Mouse (Mus musculus): ENCODE measurements at regions not wholly inside any gene's neighbourhood (a gene's known extent, or its start where the extent isn't known, plus 50 kb on each side); places are given as distances from the start of the nearest gene placed in this dataset.

DNA sequence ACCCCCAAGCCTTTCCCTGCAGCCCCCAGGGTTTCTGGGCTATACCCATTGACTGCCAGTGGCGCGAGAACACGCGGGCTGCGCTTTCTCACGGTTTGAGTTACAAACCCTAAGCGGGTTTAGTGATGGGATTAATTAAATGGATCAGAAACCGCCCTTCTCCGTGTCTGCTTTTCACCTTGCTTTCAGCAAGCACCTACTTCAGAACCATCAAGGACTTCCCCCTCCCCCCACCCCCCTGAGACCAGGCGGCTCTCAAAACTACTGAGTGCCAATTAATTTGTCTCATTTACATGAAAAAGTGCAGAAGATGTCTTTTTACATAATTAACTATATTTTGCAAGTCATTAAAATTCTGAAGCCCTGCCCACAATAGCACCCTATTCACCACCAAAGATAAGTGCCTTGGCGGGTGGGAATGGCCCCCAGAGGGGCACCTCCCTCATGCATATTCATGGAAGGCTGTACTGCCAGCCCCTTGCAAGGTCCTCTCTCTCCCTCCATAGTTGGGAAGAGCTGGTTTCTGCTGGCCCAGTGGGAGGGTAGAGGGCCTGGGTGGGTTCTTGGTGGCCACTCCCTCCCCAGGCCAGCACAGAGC, 89.1 kb upstream of the Otos start:
- Histone ChIP-seq H3K36me3 (ENCODE audit: control insufficient read depth, insufficient read depth, low read length) (no peaks in the 10 kb centered on the region), H3K9me3 (ENCODE audit: control insufficient read depth, low read length) (no peaks in the 10 kb centered on the region), H3K27ac (ENCODE audit: low read depth, low read length) (no peak overlapping the region), H3K4me3 (ENCODE audit: low read depth, low read length) (no peak overlapping the region), H3K4me2 (ENCODE audit: low read depth, low read length) (no peak overlapping the region), H3K4me1 (ENCODE audit: control insufficient read depth, insufficient read depth, low read length) (peaks cover 8% of the 10 kb centered on the region; the same call in 1 of the 2 replicates), H3K9ac (replicated peaks; ENCODE audit: low read depth, low read length) (no peak overlapping the region), H3K27me3 (ENCODE audit: control insufficient read depth, insufficient read depth, low read length) (no peaks in the 10 kb centered on the region)
- 29% methylated on average over 11 of the region's 11 CpGs for WGBS
- peak; percentile 38; the same call in 1 of the 2 replicates for ATAC-seq (ENCODE audit: low read depth)

DNA sequence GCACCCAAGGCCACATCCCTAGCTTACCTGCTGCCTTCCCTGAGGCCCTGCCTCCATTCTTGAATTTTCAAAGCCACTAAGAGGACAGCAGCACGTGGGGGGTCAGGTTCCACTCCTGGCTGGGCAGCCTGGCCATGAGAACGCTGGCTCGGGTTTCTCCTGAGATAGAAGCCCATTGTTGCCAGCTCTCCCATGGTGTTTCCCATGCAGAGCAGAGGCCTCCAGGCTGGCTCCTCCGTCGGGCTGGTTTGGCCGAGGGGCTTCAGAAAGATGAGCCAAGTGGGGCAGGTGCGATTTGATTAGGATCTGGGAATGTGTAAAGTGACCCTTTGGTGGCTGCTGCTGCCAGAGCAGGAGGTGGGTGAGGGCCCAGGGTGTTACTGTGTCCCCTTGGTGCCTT, 87.8 kb upstream of the Otos start:
- Histone ChIP-seq H3K36me3 (ENCODE audit: control insufficient read depth, insufficient read depth, low read length) (no peaks in the 10 kb centered on the region), H3K9ac (replicated peaks; ENCODE audit: low read depth, low read length) (no peak overlapping the region), H3K4me3 (ENCODE audit: low read depth, low read length) (no peak overlapping the region), H3K4me1 (ENCODE audit: control insufficient read depth, insufficient read depth, low read length) (peaks cover 8% of the 10 kb centered on the region; the same call in 1 of the 2 replicates), H3K27me3 (ENCODE audit: control insufficient read depth, insufficient read depth, low read length) (no peaks in the 10 kb centered on the region), H3K27ac (ENCODE audit: low read depth, low read length) (no peak overlapping the region), H3K4me2 (ENCODE audit: low read depth, low read length) (no peak overlapping the region), H3K9me3 (ENCODE audit: control insufficient read depth, low read length) (no peaks in the 10 kb centered on the region)
- ATAC-seq (ENCODE audit: low read depth) = no peak
- 56% methylated on average over 7 of the region's 7 CpGs for WGBS

DNA sequence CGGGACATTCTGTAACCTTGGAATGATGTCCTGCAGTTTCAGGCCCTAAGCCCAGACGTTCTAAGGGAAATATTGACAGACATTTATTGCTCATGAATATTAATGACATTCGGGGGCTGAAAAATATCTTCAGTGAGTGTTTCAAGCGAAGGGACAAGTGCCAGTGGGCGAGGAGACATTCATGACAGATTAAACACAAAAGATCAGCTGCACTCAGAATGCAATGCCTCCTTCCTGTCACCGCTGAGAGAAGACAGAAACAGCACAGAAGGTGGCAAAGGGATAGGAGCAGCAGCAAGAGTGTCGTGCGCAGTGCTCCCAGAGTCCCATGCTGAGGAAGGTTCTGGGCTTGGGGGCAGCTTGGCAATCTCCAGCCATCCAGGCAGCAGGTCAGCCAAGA, 85.1 kb upstream of the Otos start:
- H3K4me1 ChIP-seq (ENCODE audit: control insufficient read depth, insufficient read depth, low read length) = peaks cover 8% of the 10 kb centered on the region; the same call in 1 of the 2 replicates
- no peak overlapping the region for H3K4me2 ChIP-seq (ENCODE audit: low read depth, low read length)
- no peaks in the 10 kb centered on the region for H3K27me3 ChIP-seq (ENCODE audit: control insufficient read depth, insufficient read depth, low read length)
- H3K9me3 ChIP-seq (ENCODE audit: control insufficient read depth, low read length) = no peaks in the 10 kb centered on the region
- no peak overlapping the region for H3K9ac ChIP-seq (replicated peaks; ENCODE audit: low read depth, low read length)
- 30% methylated on average over 8 of the region's 8 CpGs for WGBS
- no peak for ATAC-seq (ENCODE audit: low read depth)
- no peak overlapping the region for H3K4me3 ChIP-seq (ENCODE audit: low read depth, low read length)
- H3K36me3 ChIP-seq (ENCODE audit: control insufficient read depth, insufficient read depth, low read length) = no peaks in the 10 kb centered on the region
- no peak overlapping the region; the same call in 1 of the 2 replicates for H3K27ac ChIP-seq (ENCODE audit: low read depth, low read length)

DNA sequence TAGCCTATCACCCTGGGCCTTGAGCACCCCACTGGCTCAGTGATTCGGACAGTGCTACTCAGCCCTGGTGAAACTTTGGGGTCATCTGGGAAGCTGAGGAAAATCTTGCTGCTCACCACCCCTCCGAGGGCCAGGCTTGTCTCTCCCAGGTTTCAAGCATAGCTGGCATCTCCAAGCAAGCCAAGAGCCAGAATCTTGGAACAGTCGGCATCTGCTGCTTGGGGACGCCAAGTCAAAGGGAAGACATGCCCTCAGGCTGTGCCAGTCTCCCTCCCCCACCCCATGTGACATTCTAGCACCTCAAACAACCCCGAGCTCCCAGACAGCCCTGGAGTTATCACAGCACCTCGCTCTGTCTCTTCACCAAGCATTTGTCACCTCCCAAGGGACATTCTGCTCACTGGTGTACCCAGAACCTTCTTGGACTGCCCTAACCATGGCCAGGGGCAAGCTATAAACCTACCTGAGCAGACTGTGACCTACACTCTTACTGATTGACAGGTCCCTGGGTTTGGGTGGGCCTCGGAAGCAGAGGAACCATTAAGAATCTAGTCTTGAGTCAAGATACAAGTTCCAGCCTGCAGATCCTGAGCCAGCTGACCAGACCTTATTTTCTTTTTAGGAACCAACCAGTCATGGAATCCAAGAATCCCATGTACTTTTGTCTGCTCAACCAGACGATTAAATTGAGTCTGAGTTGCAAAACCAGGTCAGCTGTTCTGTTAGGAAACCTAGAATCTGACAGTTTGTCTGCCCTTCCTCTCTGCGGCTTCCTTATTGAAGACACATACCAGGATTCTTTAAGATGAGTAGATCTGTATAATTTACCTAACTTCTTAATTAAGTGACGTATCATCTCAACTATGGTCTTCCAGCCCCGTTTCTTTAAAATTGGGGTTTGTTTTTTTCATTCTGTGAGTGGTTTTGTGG, 83.0 kb upstream of the Otos start:
- H3K27ac ChIP-seq (ENCODE audit: low read depth, low read length) = no peak overlapping the region
- no peaks in the 10 kb centered on the region for H3K27me3 ChIP-seq (ENCODE audit: control insufficient read depth, insufficient read depth, low read length)
- H3K4me2 ChIP-seq (ENCODE audit: low read depth, low read length) = no peak overlapping the region
- no peak overlapping the region for H3K4me3 ChIP-seq (ENCODE audit: low read depth, low read length)
- no peak for ATAC-seq (ENCODE audit: low read depth)
- 89% methylated on average over 11 of the region's 11 CpGs for WGBS
- no peaks in the 10 kb centered on the region for H3K9me3 ChIP-seq (ENCODE audit: control insufficient read depth, low read length)
- no peak overlapping the region for H3K9ac ChIP-seq (replicated peaks; ENCODE audit: low read depth, low read length)
- H3K4me1 ChIP-seq (ENCODE audit: control insufficient read depth, insufficient read depth, low read length) = 0 out of 2 replicates have a peak, but pooled peaks cover 4% of the 10 kb centered on the region
- no peaks in the 10 kb centered on the region for H3K36me3 ChIP-seq (ENCODE audit: control insufficient read depth, insufficient read depth, low read length)

DNA sequence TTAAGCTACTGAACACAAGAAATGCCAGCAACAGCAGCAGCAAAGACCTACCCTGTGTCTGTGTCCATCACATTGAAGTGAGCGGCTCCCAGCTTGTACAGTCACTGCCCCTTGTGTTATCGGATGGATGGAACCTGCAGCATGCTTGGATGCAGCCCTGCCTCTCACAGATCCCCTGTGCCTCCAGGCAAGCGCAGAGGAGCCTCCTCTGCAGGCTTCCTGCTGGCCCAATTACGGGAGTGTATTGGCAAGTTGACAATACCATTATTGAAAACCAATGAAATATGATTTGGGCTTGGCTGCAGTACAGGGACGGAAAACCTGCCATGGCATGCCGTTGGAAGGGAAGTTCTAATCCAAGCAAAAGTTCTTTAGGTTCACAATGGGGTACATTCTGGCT, 81.9 kb upstream of the Otos start:
- Histone ChIP-seq H3K4me3 (ENCODE audit: low read depth, low read length) (no peak overlapping the region), H3K4me2 (ENCODE audit: low read depth, low read length) (no peak overlapping the region), H3K27me3 (ENCODE audit: control insufficient read depth, insufficient read depth, low read length) (no peaks in the 10 kb centered on the region), H3K27ac (ENCODE audit: low read depth, low read length) (no peak overlapping the region; the same call in 1 of the 2 replicates), H3K9me3 (ENCODE audit: control insufficient read depth, low read length) (no peaks in the 10 kb centered on the region), H3K36me3 (ENCODE audit: control insufficient read depth, insufficient read depth, low read length) (no peaks in the 10 kb centered on the region), H3K9ac (replicated peaks; ENCODE audit: low read depth, low read length) (no peak overlapping the region), H3K4me1 (ENCODE audit: control insufficient read depth, insufficient read depth, low read length) (0 out of 2 replicates have a peak, but pooled peaks cover 4% of the 10 kb centered on the region)
- WGBS = 60% methylated on average over 6 of the region's 6 CpGs
- no peak for ATAC-seq (ENCODE audit: low read depth)

DNA sequence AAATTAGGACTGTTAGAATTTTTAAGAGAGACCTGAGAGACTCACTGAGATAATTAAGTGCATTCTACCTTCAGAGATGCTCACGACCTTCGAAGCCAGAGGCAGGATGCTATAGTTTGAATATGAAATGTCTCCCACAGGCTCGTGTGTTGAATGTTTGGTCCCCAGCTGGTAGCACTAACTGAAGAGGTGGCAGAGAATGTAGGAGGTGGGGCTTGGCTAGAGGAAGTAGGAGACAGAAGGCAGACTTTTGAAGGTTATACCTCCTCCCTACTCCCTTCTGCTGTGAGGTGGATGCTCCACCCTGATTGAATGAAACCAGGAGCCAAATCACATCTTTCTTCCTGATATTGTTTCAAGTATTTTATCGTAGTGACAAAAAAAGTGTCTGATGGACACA, 79.3 kb upstream of the Otos start:
- WGBS = 66% methylated on average over 4 of the region's 4 CpGs
- no peak overlapping the region for H3K4me2 ChIP-seq (ENCODE audit: low read depth, low read length)

DNA sequence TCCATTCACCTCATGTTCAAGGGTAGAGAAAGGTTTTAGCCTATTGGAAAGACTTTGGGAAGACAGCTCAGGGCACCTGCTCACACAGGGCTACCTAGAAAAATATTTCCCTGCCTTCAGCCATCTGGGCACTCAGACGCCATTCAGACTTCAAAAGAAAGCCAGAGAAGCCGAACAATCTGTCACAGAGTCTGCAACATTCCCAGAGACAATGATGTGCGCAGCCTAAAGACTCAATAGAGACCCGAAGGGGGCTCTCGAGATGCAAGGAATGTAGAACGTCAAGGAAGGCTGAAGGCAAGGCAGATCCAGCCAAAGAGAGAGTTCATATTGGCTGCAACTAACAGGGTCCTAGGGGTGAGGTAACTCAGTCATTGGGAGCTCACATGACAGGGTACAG, 78.7 kb upstream of the Otos start:
- no peaks in the 10 kb centered on the region for H3K9me3 ChIP-seq (ENCODE audit: control insufficient read depth, low read length)
- H3K36me3 ChIP-seq (ENCODE audit: control insufficient read depth, insufficient read depth, low read length) = no peaks in the 10 kb centered on the region
- H3K9ac ChIP-seq (replicated peaks; ENCODE audit: low read depth, low read length) = no peak overlapping the region
- no peaks in the 10 kb centered on the region for H3K27me3 ChIP-seq (ENCODE audit: control insufficient read depth, insufficient read depth, low read length)
- H3K27ac ChIP-seq (ENCODE audit: low read depth, low read length) = no peak overlapping the region
- ATAC-seq (ENCODE audit: low read depth) = no peak
- WGBS = 54% methylated on average over 6 of the region's 6 CpGs
- no peak overlapping the region for H3K4me3 ChIP-seq (ENCODE audit: low read depth, low read length)
- H3K4me2 ChIP-seq (ENCODE audit: low read depth, low read length) = no peak overlapping the region
- no peaks in the 10 kb centered on the region for H3K4me1 ChIP-seq (ENCODE audit: control insufficient read depth, insufficient read depth, low read length)

More for the DNA sequence above, 79.3 kb upstream of the Otos start:
- Histone ChIP-seq H3K9me3 (ENCODE audit: control insufficient read depth, low read length) (no peaks in the 10 kb centered on the region), H3K36me3 (ENCODE audit: control insufficient read depth, insufficient read depth, low read length) (no peaks in the 10 kb centered on the region), H3K4me3 (ENCODE audit: low read depth, low read length) (no peak overlapping the region), H3K27me3 (ENCODE audit: control insufficient read depth, insufficient read depth, low read length) (no peaks in the 10 kb centered on the region), H3K9ac (replicated peaks; ENCODE audit: low read depth, low read length) (no peak overlapping the region), H3K27ac (ENCODE audit: low read depth, low read length) (no peak overlapping the region), H3K4me1 (ENCODE audit: control insufficient read depth, insufficient read depth, low read length) (no peaks in the 10 kb centered on the region)
- no peak for ATAC-seq (ENCODE audit: low read depth)

DNA sequence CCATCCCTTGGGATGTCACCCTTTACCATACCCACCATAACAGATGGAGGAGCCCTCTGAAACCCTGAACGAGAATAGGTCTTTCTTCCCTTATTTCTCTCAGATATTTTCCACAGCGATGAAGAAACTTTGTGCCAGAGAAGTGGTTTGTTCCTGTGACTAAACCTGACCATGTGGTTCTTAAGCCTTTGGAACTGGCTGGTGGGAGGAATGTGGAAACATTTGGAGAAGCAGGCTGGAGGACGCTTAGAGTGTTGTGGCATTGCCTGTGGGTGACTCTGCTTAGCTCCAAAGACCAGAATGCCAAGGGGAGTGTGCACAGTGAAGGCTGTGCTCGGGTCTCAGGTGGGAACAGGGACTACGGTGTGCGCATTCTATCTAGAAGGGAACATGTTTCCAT, 77.7 kb upstream of the Otos start:
- no peak for ATAC-seq (ENCODE audit: low read depth)
- WGBS = 88% methylated on average over 6 of the region's 6 CpGs

DNA sequence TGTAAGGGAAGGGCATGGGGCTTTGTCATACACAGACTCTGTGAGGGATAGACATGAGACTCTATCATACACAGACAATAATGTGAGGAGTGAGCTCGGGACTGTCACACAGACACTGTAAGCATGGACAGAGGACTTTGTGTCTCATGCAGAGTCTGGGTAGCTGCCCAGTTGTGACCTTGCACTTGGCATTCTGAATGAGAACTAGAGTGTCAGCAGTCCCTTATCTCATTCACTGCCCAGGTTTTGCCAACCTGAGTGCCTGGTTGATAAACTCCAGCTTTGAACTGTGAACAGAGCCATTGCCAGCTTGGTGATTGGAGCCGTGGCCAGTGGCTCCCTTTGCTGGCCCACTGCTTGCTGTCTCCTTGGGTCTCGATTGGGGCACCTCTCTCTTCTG, 75.5 kb upstream of the Otos start:
- no peak for ATAC-seq (ENCODE audit: low read depth)
- Histone ChIP-seq H3K27ac (ENCODE audit: low read depth, low read length) (no peak overlapping the region), H3K27me3 (ENCODE audit: control insufficient read depth, insufficient read depth, low read length) (no peaks in the 10 kb centered on the region), H3K4me3 (ENCODE audit: low read depth, low read length) (no peak overlapping the region), H3K36me3 (ENCODE audit: control insufficient read depth, insufficient read depth, low read length) (no peaks in the 10 kb centered on the region), H3K4me2 (ENCODE audit: low read depth, low read length) (no peak overlapping the region), H3K9ac (replicated peaks; ENCODE audit: low read depth, low read length) (no peak overlapping the region), H3K9me3 (ENCODE audit: control insufficient read depth, low read length) (no peaks in the 10 kb centered on the region), H3K4me1 (ENCODE audit: control insufficient read depth, insufficient read depth, low read length) (no peaks in the 10 kb centered on the region)
- 75% methylated on average over 3 of the region's 3 CpGs for WGBS

More for the DNA sequence above, 77.7 kb upstream of the Otos start:
- no peak overlapping the region for H3K27ac ChIP-seq (ENCODE audit: low read depth, low read length)
- H3K4me3 ChIP-seq (ENCODE audit: low read depth, low read length) = no peak overlapping the region
- H3K36me3 ChIP-seq (ENCODE audit: control insufficient read depth, insufficient read depth, low read length) = no peaks in the 10 kb centered on the region
- no peak overlapping the region for H3K4me2 ChIP-seq (ENCODE audit: low read depth, low read length)
- no peaks in the 10 kb centered on the region for H3K27me3 ChIP-seq (ENCODE audit: control insufficient read depth, insufficient read depth, low read length)
- no peaks in the 10 kb centered on the region for H3K9me3 ChIP-seq (ENCODE audit: control insufficient read depth, low read length)
- no peak overlapping the region for H3K9ac ChIP-seq (replicated peaks; ENCODE audit: low read depth, low read length)
- no peaks in the 10 kb centered on the region for H3K4me1 ChIP-seq (ENCODE audit: control insufficient read depth, insufficient read depth, low read length)

All from neural tube, embryonic 14.5 days (tissue).